ENCODE assay signal across 16 mouse cellular contexts in genomic region chr16:31626331-31626730, GRCm38 (mm10).
"Had no signal": no experiment of that assay in that cellular context is flagged by ENCODE, and none has a peak within 500 bp of the region (broad histone marks: within the 10 kb centered on the region; RNA-seq: fewer than 3 reads in every experiment).

No protein-coding gene starts in this region.

- H3K27ac ChIP-seq: lung, embryonic 15.5 days; macrophage; midbrain, embryonic 13.5 days; midbrain, embryonic 15.5 days; neural tube, embryonic 12.5 days had no signal

- ATAC-seq: lung, postnatal 0 days; midbrain, embryonic 13.5 days; midbrain, embryonic 15.5 days had no signal

- H3K4me2 ChIP-seq: lung, embryonic 15.5 days; midbrain, embryonic 11.5 days; midbrain, embryonic 13.5 days; midbrain, embryonic 15.5 days; neural tube, embryonic 12.5 days had no signal

- H3K9ac ChIP-seq: lung, embryonic 15.5 days; midbrain, embryonic 13.5 days; midbrain, embryonic 15.5 days; neural tube, embryonic 12.5 days had no signal

- H3K4me3 ChIP-seq: lung, embryonic 15.5 days; megakaryocyte, embryonic 14.5 days; midbrain, embryonic 13.5 days; midbrain, embryonic 15.5 days; neural tube, embryonic 12.5 days had no signal

- H3K9me3 ChIP-seq: lung, embryonic 15.5 days; midbrain, embryonic 13.5 days; midbrain, embryonic 15.5 days; neural tube, embryonic 12.5 days had no signal

- H3K4me1 ChIP-seq: lung, embryonic 15.5 days; midbrain, embryonic 15.5 days; neural tube, embryonic 12.5 days had no signal

- H3K36me3 ChIP-seq: lung, embryonic 15.5 days; midbrain, embryonic 13.5 days; midbrain, embryonic 15.5 days; neural tube, embryonic 12.5 days had no signal

- DNase-seq: lung, adult 2 months; lung, postnatal 14 days; lung, postnatal 36 days; right cerebral cortex, postnatal 14 days; spleen, adult 18-20 months; thymus, adult 18-20 months; thymus, postnatal 14 days; thymus, postnatal 36 days had no signal

- H3K27me3 ChIP-seq: lung, embryonic 15.5 days; midbrain, embryonic 13.5 days; midbrain, embryonic 15.5 days; neural tube, embryonic 12.5 days had no signal
